Mouse (Mus musculus) megakaryocyte-erythroid progenitor cell, adult 5 weeks (primary cell): ENCODE measurements around the gene Olfr1411. TPM values are rescaled to one million over a fixed set of nuclear protein-coding genes. Genes with fewer than 3 reads are reported as not detected.

Experiments used
- polyA plus RNA-seq: library from polyadenylated mRNA; stranded (reverse); fragments of >175 nt; gene quantifications from 2 replicates; pipeline ENCODE4 v1.2.3, GENCODE M21; 2012

Gene Olfr1411
- polyA plus RNA-seq: 0.15 TPM in 1 of 2 replicates, not detected in the other

DNA sequence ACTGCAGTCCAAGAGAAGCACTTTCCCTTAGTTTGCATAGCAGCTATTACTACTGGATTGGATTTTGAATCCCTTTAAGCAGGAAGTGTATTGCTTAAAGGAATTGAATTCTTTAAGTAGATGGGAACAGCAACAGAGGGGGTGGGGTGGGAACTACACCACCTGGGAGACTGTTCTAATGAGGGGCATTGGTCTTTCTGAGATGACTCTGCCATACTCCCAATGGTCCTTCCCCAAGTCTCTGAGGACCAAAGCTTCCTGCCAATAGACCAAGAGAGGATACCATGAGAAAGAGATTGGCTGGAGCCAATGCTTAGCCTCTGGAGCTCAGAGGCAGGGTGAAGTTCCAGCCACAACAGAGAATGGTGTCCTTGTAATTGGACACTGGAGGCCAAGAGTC is at the start of gene Olfr1411:
Olfr1411 (plus strand) TSS at position 301 of the 400 bp plus-strand sequence.

DNA sequence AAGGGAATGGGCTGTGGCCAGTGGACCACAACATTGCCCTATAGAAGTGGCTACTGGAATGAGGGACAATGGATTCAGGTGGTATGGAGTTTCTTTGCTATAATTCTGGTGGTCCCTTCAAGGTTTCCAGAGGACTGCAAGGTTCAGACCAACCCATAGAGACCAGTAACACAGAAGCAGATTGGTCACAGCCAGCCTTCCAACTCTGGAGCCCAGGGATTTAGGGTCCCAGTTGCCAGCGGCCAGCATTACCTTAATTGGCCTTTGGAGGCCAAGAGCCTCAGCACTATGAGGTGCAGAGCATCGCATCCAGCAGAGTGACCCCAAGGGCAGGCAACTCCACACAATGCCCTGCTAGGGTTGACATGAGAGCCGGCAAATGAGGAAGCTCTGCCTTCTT is 23.2 kb upstream of the Olfr1411 start, which contains the start of gene Olfr1413:
Olfr1413 (plus strand) TSS at position 301 of the 400 bp plus-strand sequence.

DNA sequence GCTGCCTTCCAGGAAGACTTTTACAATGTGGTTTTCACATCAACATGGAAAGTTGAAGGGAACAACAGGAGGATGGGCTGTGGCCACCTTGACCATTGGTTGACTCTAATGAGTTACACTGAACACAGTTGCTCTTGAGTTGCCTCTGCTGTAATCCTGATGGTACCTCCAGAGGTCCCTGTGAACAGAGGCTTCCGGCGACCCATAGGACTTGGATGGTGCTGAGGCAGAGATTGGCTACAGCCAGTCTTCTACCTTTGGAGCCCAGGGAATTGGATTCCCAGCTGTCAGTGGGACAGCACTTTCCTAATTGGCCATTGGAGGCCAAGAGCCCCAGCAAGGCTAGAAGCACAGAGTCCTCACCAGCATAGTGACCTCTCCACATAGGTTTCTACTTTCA is 8.7 kb upstream of the Olfr1411 start, which contains the start of gene Olfr1412:
Olfr1412 (plus strand) TSS at position 301 of the 400 bp plus-strand sequence.

DNA sequence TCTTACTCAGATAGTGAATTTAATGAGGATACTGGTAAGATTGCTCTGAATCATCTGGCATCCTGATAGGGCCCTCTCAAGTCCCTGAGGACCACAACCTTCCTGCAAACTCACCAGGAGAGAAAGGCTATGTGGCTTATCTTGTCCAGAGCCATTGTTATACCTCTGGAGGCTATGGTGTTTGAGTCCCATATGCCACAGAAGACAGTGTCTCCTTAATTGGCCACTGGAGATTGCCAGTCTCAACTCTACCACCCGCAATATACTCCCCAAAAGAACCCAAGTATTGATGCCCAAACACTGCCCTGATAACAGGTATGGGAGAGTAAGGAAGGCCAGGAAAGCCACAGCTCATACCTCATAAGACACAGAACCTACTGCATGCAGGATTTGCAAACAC is 11.3 kb downstream of the Olfr1411 start, which contains the start of gene Olfr1410:
Olfr1410 (plus strand) TSS at position 301 of the 400 bp plus-strand sequence.

DNA sequence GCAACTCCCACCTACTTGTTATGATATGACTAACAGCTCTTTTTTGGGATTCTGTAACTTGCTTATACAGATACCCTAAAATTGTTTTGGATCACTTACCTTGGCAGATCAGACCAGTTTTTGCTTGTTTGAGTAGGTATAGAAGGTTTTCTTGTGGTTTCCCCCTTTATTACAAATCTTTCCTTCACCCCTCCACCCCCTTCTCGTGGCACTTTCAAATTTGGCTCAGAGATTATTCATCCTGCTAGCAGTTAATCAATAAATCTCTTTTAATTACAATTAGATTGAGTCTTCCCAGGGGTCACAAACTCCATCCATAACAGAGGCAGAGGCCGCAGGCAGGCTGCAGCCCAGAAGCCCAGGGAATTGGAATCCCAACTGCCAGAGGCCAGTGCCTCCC is 23.3 kb downstream of the Olfr1411 start, which contains the start of gene Olfr12:
Olfr12 (plus strand) TSS at position 301 of the 400 bp plus-strand sequence.

DNA sequence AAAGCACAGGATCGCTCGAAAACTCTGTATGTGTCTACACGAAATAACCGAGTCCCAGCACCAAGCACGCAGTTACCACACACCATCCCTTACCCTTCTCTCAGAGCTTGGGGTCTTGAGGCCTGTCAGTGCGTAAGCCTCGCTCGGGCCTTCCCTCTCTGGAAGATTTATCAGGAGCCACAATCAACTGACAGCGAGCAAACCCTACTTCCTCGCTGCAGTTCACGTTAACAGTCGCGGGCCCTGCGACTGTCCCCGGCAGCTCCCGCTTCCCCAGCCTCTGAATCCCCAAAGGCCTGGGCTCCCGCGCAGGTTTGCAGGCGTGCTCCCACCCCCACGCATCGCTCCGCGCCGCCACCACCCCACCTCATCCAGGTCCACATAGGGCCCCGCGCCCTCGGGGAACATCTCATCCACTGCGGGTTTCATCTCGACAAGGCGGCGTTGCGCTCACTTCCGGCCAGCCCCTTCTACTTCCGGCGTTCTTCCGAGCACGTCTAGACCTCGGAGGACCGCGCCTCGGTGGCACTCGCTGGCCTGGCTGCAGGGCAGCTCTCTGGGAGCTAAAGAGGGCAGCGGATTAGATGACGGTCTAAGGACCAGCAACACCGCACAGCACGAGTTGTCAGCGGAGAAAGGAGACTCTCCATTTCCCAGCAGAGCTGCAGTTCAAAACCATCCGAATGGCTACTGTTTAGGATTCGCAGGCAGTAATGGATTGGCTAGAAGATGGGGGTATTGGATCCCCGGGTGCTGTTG is 47.5 kb downstream of the Olfr1411 start, which contains the start of gene Cops9:
Cops9 (minus strand) TSS at position 472 of the 759 bp plus-strand sequence.

Other genes with a start within 250 kb of the Olfr1411 start
- 41.4 and 48.4 TPM in 2 replicates for gene Ndufa10, start 120.6 kb upstream of the Olfr1411 start, polyA plus RNA-seq
- not detected in 2 replicates for gene Olfr1416, start 109.3 kb upstream of the Olfr1411 start, polyA plus RNA-seq
- 0.15 TPM in 1 of 2 replicates, not detected in the other for gene Olfr1415, start 98.3 kb upstream of the Olfr1411 start, polyA plus RNA-seq
- gene Olfr1414, start 75.8 kb upstream of the Olfr1411 start, polyA plus RNA-seq: not detected in 2 replicates
- gene Olfr1413, start 23.1 kb upstream of the Olfr1411 start, polyA plus RNA-seq: not detected in 2 replicates
- gene Olfr1412, start 8.6 kb upstream of the Olfr1411 start, polyA plus RNA-seq: not detected in 2 replicates
- gene Olfr1410, start 11.4 kb downstream of the Olfr1411 start, polyA plus RNA-seq: not detected in 2 replicates
- gene Olfr12, start 23.4 kb downstream of the Olfr1411 start, polyA plus RNA-seq: not detected in 2 replicates
- gene Cops9, start 47.6 kb downstream of the Olfr1411 start, polyA plus RNA-seq: 89.2 and 91.9 TPM in 2 replicates
- gene Otos, start 54.4 kb downstream of the Olfr1411 start, polyA plus RNA-seq: 1.6 and 3.6 TPM in 2 replicates
- gene Gpc1, start 237.2 kb downstream of the Olfr1411 start, polyA plus RNA-seq: 72.2 and 135 TPM in 2 replicates